Mouse (Mus musculus): ENCODE results near the gene Gm49673. TPM values are rescaled to one million over a fixed set of nuclear protein-coding genes. Genes with fewer than 3 reads are reported as not detected.
"Not testable (repeated sequence)": the region's sequence is repeated elsewhere in the genome, so short reads cannot be mapped to it uniquely, and the experiment has no call there.

Gene Gm49673
- polyA plus RNA-seq, 1 experiment from 2014 or later, result not detected

DNA sequence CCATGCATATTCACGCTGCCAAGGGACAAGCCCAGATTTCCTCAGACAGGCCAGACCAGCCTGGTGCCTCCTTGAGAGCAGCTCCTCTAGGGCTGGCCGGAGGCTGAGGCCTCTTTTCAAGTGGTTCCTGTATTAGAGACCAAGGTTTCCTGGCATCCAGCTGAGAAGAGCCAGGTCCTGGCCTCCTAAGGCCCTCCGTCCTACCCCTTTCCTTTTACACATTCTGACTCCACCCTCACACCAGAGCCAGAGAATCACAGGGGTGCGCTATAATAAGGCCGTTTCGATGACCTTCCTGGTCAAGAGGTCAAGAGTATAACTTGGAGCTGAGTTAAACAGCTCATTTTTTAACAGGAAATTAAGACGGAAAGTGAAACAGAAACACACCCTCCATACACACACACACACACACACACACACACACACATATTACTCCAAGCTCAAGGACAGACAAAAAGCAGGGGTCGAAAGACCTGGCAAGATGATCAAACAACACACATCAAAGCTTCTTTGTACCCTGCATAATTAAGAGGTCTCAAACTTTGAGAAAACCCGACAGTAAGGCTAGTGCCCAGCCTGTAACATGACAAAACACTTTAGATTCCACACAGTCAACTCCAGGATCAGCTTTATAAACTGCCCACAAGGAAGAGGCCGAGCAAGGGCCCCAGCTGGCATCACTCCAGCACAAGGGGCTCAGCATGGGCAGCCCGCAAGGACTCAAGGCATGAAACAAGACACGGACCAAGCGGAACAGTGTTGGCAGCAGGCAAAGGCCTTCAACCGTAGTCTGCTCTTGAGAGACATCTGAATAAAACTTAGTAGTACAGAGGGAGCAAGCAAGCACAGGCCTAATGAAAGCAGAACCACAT, 3.5 kb downstream of the Gm49673 start:
- H3K4me3 ChIP-seq (ENCODE audit: low read depth, low read length); DNase-seq (ENCODE audit: low spot score, missing footprints); H3K9me3 ChIP-seq (ENCODE audit: control insufficient read depth, low read length); H3K27me3 ChIP-seq (ENCODE audit: control insufficient read depth, insufficient read depth, low read length); H3K4me1 ChIP-seq (ENCODE audit: control insufficient read depth, insufficient read depth, low read length); H3K27ac ChIP-seq (ENCODE audit: low read depth, low read length); H3K4me2 ChIP-seq; ATAC-seq (ENCODE audit: low FRiP score); H3K9ac ChIP-seq (ENCODE audit: low read length); H3K36me3 ChIP-seq (ENCODE audit: control insufficient read depth, insufficient read depth, low read length): not testable (repeated sequence)
- WGBS, result 57% methylated on average over 13 of the region's 14 CpGs

DNA sequence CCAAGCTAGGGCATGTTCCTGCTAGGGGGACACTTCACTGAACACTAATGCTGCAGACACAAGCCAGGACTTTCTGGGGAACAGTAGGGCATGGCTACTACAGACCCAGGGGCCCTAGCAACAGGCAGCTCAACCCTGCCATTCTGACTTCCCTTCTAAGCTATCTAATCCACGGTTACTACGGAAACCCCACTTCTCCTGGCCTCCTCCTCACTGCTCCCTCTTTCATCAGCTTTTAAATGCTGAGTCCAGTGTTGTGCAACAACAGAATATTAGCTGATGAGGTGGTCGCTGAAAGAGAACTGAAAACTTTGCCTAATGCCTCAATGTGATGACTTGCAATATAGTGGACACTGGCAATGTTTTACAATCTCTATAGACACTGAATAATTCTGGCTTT, 7.4 kb downstream of the Gm49673 start:
- not testable (repeated sequence) for H3K4me2 ChIP-seq; H3K36me3 ChIP-seq (ENCODE audit: control insufficient read depth, insufficient read depth, low read length); DNase-seq (ENCODE audit: low spot score, missing footprints); H3K27ac ChIP-seq (ENCODE audit: low read depth, low read length); H3K27me3 ChIP-seq (ENCODE audit: control insufficient read depth, insufficient read depth, low read length); H3K9ac ChIP-seq (ENCODE audit: low read length); H3K9me3 ChIP-seq (ENCODE audit: control insufficient read depth, low read length); H3K4me3 ChIP-seq (ENCODE audit: low read depth, low read length); H3K4me1 ChIP-seq (ENCODE audit: control insufficient read depth, insufficient read depth, low read length); ATAC-seq (ENCODE audit: low FRiP score)
- 32% methylated on average over 3 of the region's 3 CpGs for whole genome bisulfite sequencing

DNA sequence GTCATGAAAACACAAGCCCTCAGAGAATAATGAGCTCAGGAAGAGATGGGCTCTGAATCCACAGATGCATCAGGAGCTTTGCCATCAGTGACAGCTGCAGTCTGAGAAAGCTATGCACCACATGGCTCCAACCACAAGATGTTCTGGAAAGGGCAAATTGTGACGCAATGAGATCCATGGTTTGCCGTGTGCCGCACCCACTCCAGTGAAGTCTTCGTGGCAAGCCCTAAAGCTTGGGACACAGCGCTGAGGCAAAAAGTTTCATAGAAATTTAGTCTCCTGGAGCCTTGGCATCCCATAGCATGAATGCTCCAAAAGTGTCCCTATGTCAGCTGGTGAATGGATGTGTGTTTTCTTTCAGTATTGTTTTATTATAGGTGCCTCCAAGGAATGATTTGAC, 9.5 kb downstream of the Gm49673 start:
- not testable (repeated sequence) for H3K4me2 ChIP-seq; DNase-seq (ENCODE audit: low spot score, missing footprints); H3K36me3 ChIP-seq (ENCODE audit: control insufficient read depth, insufficient read depth, low read length); H3K4me1 ChIP-seq (ENCODE audit: control insufficient read depth, insufficient read depth, low read length); H3K9me3 ChIP-seq (ENCODE audit: control insufficient read depth, low read length); ATAC-seq (ENCODE audit: low FRiP score); H3K27ac ChIP-seq (ENCODE audit: low read depth, low read length); H3K27me3 ChIP-seq (ENCODE audit: control insufficient read depth, insufficient read depth, low read length); H3K4me3 ChIP-seq (ENCODE audit: low read depth, low read length); H3K9ac ChIP-seq (ENCODE audit: low read length)
- WGBS, result 97% methylated on average over 5 of the region's 5 CpGs

DNA sequence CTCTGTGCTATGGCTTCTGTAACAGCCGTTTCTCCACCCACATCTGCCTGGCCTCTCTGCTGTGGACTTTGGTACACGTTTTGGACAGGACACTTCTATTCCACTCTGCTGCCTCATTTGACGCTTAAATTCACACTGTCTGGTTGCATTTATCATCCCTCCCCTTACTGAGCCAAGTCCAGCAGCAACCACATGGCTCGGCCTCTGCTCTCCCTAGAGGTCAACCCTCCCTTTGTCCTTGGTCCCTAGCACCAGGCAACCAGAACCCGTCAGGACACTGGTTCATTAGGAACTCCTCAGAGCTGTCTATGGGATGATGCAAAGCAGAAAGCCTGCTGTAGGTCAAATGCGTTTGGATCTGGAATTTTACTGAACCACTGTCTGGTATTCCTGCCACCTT, 16.7 kb downstream of the Gm49673 start:
- not testable (repeated sequence) for H3K36me3 ChIP-seq (ENCODE audit: control insufficient read depth, insufficient read depth, low read length); H3K4me2 ChIP-seq; ATAC-seq (ENCODE audit: low FRiP score); H3K9me3 ChIP-seq (ENCODE audit: control insufficient read depth, low read length); H3K9ac ChIP-seq (ENCODE audit: low read length); H3K4me1 ChIP-seq (ENCODE audit: control insufficient read depth, insufficient read depth, low read length); DNase-seq (ENCODE audit: low spot score, missing footprints); H3K27ac ChIP-seq (ENCODE audit: low read depth, low read length); H3K4me3 ChIP-seq (ENCODE audit: low read depth, low read length); H3K27me3 ChIP-seq (ENCODE audit: control insufficient read depth, insufficient read depth, low read length)
- no CpG with 5 or more reads among the region's 6 CpGs for WGBS

DNA sequence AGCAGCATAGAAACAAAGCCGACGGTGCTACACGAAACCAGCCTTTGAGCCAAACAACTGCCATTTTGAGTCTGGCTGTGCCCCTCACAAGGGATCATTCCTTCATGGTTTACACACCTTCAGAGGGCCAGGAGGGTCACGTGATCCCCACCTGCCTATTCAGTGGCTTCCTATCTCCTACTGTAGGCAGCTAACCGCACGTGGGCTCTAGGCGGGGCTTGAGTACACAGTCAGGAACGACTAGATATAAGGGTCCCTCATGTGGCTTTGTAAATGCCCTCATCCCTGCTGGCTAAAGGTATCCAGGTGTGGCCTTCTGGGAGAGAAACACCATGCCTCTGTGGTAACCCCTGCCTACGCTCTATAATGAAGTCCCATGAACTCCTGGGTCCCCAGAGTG, 18.0 kb downstream of the Gm49673 start:
- not testable (repeated sequence) for H3K27ac ChIP-seq (ENCODE audit: low read depth, low read length); H3K4me2 ChIP-seq; H3K9me3 ChIP-seq (ENCODE audit: control insufficient read depth, low read length); H3K9ac ChIP-seq (ENCODE audit: low read length); H3K27me3 ChIP-seq (ENCODE audit: control insufficient read depth, insufficient read depth, low read length); DNase-seq (ENCODE audit: low spot score, missing footprints); H3K4me1 ChIP-seq (ENCODE audit: control insufficient read depth, insufficient read depth, low read length); ATAC-seq (ENCODE audit: low FRiP score); H3K4me3 ChIP-seq (ENCODE audit: low read depth, low read length); H3K36me3 ChIP-seq (ENCODE audit: control insufficient read depth, insufficient read depth, low read length)
- WGBS, result 84% methylated on average over 9 of the region's 9 CpGs

DNA sequence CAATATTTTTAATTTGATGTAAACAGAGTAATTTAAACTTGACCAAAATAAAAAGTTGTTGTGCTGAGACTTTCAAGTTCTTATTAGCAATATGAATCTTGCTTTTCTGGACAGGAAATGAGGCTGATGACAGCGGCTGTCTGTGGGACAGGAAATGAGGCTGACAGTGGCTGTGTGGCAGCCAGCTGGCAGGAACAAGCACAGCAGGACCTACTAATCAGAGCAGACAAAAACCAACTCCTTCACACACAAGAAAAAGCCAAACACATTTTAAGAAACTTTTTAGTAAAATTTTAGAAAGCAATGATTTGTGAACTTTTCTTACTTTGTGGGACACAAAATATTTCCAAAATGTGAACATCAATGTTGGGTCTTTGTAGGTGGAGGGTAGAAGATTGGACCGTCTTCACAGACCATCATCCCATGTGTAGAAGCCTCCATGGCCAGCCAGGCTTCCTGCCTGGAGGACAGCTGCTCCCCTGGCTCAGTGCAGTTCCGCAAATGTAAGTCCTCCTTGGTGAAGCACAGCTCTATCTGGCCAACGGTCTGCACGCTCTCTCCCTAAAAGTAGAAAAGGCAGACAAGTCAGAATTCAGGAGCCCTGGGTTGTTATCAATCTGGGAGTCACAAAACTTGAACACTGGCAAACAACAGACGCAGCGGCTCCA, 19.1 kb downstream of the Gm49673 start:
- H3K4me1 ChIP-seq (ENCODE audit: control insufficient read depth, insufficient read depth, low read length); DNase-seq (ENCODE audit: low spot score, missing footprints); H3K9me3 ChIP-seq (ENCODE audit: control insufficient read depth, low read length); H3K4me3 ChIP-seq (ENCODE audit: low read depth, low read length); H3K4me2 ChIP-seq; H3K36me3 ChIP-seq (ENCODE audit: control insufficient read depth, insufficient read depth, low read length); H3K9ac ChIP-seq (ENCODE audit: low read length); ATAC-seq (ENCODE audit: low FRiP score); H3K27me3 ChIP-seq (ENCODE audit: control insufficient read depth, insufficient read depth, low read length); H3K27ac ChIP-seq (ENCODE audit: low read depth, low read length): not testable (repeated sequence)
- WGBS, result 67% methylated on average over 1 of the region's 7 CpGs

DNA sequence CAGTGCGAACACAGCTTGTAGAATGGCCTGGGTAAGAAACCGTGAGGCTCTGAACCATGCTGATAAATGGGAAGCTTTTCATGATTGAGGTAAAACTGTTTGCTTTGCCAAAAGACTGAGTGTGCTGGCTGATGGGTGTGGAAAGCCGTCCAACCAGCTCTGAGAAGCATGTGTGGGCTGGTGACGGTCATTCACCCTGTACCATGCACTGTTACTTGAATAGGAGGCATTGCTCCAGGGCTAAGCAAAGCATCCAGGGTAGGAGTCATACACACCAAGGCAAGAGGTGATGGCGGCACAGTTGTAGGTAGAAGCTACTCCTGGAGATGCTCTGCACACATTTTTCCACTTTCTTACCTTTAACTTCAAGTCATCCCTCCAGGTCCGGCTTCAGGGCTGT, 23.0 kb downstream of the Gm49673 start:
- not testable (repeated sequence) for H3K9ac ChIP-seq (ENCODE audit: low read length); H3K4me1 ChIP-seq (ENCODE audit: control insufficient read depth, insufficient read depth, low read length); ATAC-seq (ENCODE audit: low FRiP score); H3K36me3 ChIP-seq (ENCODE audit: control insufficient read depth, insufficient read depth, low read length); H3K4me2 ChIP-seq; H3K27ac ChIP-seq (ENCODE audit: low read depth, low read length); H3K27me3 ChIP-seq (ENCODE audit: control insufficient read depth, insufficient read depth, low read length); H3K4me3 ChIP-seq (ENCODE audit: low read depth, low read length); H3K9me3 ChIP-seq (ENCODE audit: control insufficient read depth, low read length); DNase-seq (ENCODE audit: low spot score, missing footprints)
- 94% methylated on average over 3 of the region's 6 CpGs for WGBS

DNA sequence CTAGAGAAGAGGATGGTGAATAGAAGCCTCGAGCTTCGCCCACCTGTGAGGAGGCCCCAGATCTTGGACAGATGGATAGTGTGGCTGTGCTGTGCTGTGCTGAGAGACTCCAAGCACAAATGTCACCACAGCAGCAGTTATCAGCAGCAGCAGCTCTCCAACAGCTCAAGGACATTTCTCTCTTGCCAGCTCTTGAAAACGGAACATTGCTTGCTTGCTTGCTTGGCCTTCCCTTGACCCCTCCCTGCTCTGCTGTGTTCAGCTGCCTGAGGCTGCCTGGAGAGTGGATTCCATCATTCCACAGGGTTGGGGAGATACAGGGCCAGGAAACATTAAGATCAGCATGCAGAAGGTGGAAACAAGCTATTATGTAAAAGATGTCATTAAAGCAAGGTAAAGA, 24.6 kb downstream of the Gm49673 start:
- H3K4me1 ChIP-seq (ENCODE audit: control insufficient read depth, insufficient read depth, low read length); ATAC-seq (ENCODE audit: low FRiP score); H3K9ac ChIP-seq (ENCODE audit: low read length); H3K27ac ChIP-seq (ENCODE audit: low read depth, low read length); H3K36me3 ChIP-seq (ENCODE audit: control insufficient read depth, insufficient read depth, low read length); H3K4me3 ChIP-seq (ENCODE audit: low read depth, low read length); H3K9me3 ChIP-seq (ENCODE audit: control insufficient read depth, low read length); H3K4me2 ChIP-seq; DNase-seq (ENCODE audit: low spot score, missing footprints); H3K27me3 ChIP-seq (ENCODE audit: control insufficient read depth, insufficient read depth, low read length): not testable (repeated sequence)
- WGBS, result no CpG with 5 or more reads among the region's 3 CpGs

DNA sequence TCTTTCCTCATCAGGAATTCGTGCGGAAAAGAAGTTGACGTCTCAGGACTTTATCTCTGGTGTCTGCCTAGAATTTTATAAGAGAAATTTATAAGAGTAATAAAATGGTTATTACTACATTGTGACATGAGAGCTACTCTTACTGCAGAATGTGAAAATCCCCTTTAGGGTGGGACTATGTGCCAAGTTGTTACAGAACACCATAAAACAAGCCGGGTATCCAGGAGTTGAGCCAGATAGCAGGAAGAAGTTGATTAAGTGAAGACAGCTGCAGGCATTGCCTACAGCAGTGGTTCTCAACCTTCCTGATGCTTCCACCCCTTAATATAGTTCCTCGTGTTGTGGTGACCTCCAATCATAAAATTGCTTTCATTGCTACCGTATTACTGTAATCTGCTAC, 30.7 kb downstream of the Gm49673 start:
- H3K36me3 ChIP-seq (ENCODE audit: control insufficient read depth, insufficient read depth, low read length); H3K27me3 ChIP-seq (ENCODE audit: control insufficient read depth, insufficient read depth, low read length); H3K9ac ChIP-seq (ENCODE audit: low read length); H3K9me3 ChIP-seq (ENCODE audit: control insufficient read depth, low read length); H3K27ac ChIP-seq (ENCODE audit: low read depth, low read length); H3K4me1 ChIP-seq (ENCODE audit: control insufficient read depth, insufficient read depth, low read length); DNase-seq (ENCODE audit: low spot score, missing footprints); H3K4me3 ChIP-seq (ENCODE audit: low read depth, low read length); ATAC-seq (ENCODE audit: low FRiP score); H3K4me2 ChIP-seq: not testable (repeated sequence)
- WGBS, result no CpG with 5 or more reads among the region's 6 CpGs
